Mouse (Mus musculus): Measurements from ENCODE around the gene Ctdspl. TPM values are rescaled to one million over a fixed set of nuclear protein-coding genes. Genes with fewer than 3 reads are reported as not detected.

Ctdspl gene
- polyA plus RNA-seq, 1 experiment from 2014 or later: 27.8 TPM

GRCm38 (mm10) chr9:118913613-118914012, 12.6 kb upstream of the Ctdspl start:
- 60% methylated on average over 3 of the region's 3 CpGs for WGBS
- H3K27me3 ChIP-seq (replicated peaks; ENCODE audit: insufficient read depth, low read length): no peaks in the 10 kb centered on the region
- H3K4me1 ChIP-seq (ENCODE audit: insufficient read depth, low read depth, low read length): no peaks in the 10 kb centered on the region
- no peak overlapping the region for H3K27ac ChIP-seq (ENCODE audit: low read length)
- no peak for TF ChIP-seq EP300 (IDR thresholded peaks at IDR 0.05)
- TF ChIP-seq CTCF (IDR thresholded peaks at IDR 0.05): no peak
- H3K9ac ChIP-seq (replicated peaks; ENCODE audit: low read depth): no peak overlapping the region
- H3K36me3 ChIP-seq (ENCODE audit: insufficient read depth, low read length): no peaks in the 10 kb centered on the region
- no peak overlapping the region for H3K4me3 ChIP-seq (ENCODE audit: low read depth, low read length)
- no peak for DNase-seq (ENCODE audit: low spot score)
- H3K9me3 ChIP-seq (ENCODE audit: low read length): no peaks in the 10 kb centered on the region
- no peak overlapping the region for H3K4me2 ChIP-seq (replicated peaks; ENCODE audit: low read depth, low read length)
- 0 out of 2 replicates have a peak, but pooled peaks have one; percentile 5 for ATAC-seq

- Histone ChIP-seq H3K4me1 (ENCODE audit: insufficient read depth, low read depth, low read length) (no peaks in the 10 kb centered on the region), H3K4me2 (replicated peaks; ENCODE audit: low read depth, low read length) (no peak overlapping the region), H3K36me3 (ENCODE audit: insufficient read depth, low read length) (no peaks in the 10 kb centered on the region), H3K27me3 (replicated peaks; ENCODE audit: insufficient read depth, low read length) (no peaks in the 10 kb centered on the region), H3K27ac (ENCODE audit: low read length) (no peak overlapping the region), H3K9me3 (ENCODE audit: low read length) (no peaks in the 10 kb centered on the region), H3K4me3 (ENCODE audit: low read depth, low read length) (no peak overlapping the region), H3K9ac (replicated peaks; ENCODE audit: low read depth) (no peak overlapping the region)
- DNase-seq (ENCODE audit: low spot score) (no peak), ATAC-seq (no peak)
- TF ChIP-seq EP300 (IDR thresholded peaks at IDR 0.05): no peak
- 17% methylated on average over 8 of the region's 8 CpGs for WGBS
Observed at GRCm38 (mm10) chr9:118914589-118914988, 11.7 kb upstream of the Ctdspl start.

GRCm38 (mm10) chr9:118915290-118915689, 11.0 kb upstream of the Ctdspl start:
- Histone ChIP-seq H3K27me3 (replicated peaks; ENCODE audit: insufficient read depth, low read length) (no peaks in the 10 kb centered on the region), H3K36me3 (ENCODE audit: insufficient read depth, low read length) (no peaks in the 10 kb centered on the region), H3K9me3 (ENCODE audit: low read length) (no peaks in the 10 kb centered on the region), H3K4me2 (replicated peaks; ENCODE audit: low read depth, low read length) (no peak overlapping the region), H3K4me3 (ENCODE audit: low read depth, low read length) (no peak overlapping the region), H3K27ac (ENCODE audit: low read length) (no peak overlapping the region), H3K9ac (replicated peaks; ENCODE audit: low read depth) (no peak overlapping the region), H3K4me1 (ENCODE audit: insufficient read depth, low read depth, low read length) (no peaks in the 10 kb centered on the region)
- no peak for DNase-seq (ENCODE audit: low spot score)
- ATAC-seq: no peak
- peak; percentile 79 for TF ChIP-seq CTCF (IDR thresholded peaks at IDR 0.05)
- TF ChIP-seq EP300 (IDR thresholded peaks at IDR 0.05): no peak
- 64% methylated on average over 5 of the region's 5 CpGs for WGBS

GRCm38 (mm10) chr9:118919672-118920186, 6.5 kb upstream of the Ctdspl start:
- H3K36me3 ChIP-seq (ENCODE audit: insufficient read depth, low read length): no peaks in the 10 kb centered on the region
- no peak for TF ChIP-seq EP300 (IDR thresholded peaks at IDR 0.05)
- no peak for TF ChIP-seq CTCF (IDR thresholded peaks at IDR 0.05)
- H3K4me1 ChIP-seq (ENCODE audit: insufficient read depth, low read depth, low read length): peaks cover 8% of the 10 kb centered on the region; the same call in 1 of the 2 replicates
- no peak overlapping the region for H3K4me3 ChIP-seq (ENCODE audit: low read depth, low read length)
- 73% methylated on average over 16 of the region's 16 CpGs for WGBS
- no peak for DNase-seq (ENCODE audit: low spot score)
- no peak overlapping the region for H3K9ac ChIP-seq (replicated peaks; ENCODE audit: low read depth)
- no peak overlapping the region for H3K27ac ChIP-seq (ENCODE audit: low read length)
- no peak overlapping the region for H3K4me2 ChIP-seq (replicated peaks; ENCODE audit: low read depth, low read length)
- no peaks in the 10 kb centered on the region for H3K9me3 ChIP-seq (ENCODE audit: low read length)
- no peaks in the 10 kb centered on the region for H3K27me3 ChIP-seq (replicated peaks; ENCODE audit: insufficient read depth, low read length)
- peak; percentile 25; the same call in 1 of the 2 replicates for ATAC-seq

- Histone ChIP-seq H3K9me3 (ENCODE audit: low read length) (no peaks in the 10 kb centered on the region), H3K27me3 (replicated peaks; ENCODE audit: insufficient read depth, low read length) (no peaks in the 10 kb centered on the region), H3K4me3 (ENCODE audit: low read depth, low read length) (no peak overlapping the region), H3K4me2 (replicated peaks; ENCODE audit: low read depth, low read length) (no peak overlapping the region), H3K4me1 (ENCODE audit: insufficient read depth, low read depth, low read length) (peaks cover 12% of the 10 kb centered on the region; the same call in 1 of the 2 replicates), H3K27ac (ENCODE audit: low read length) (no peak overlapping the region), H3K36me3 (ENCODE audit: insufficient read depth, low read length) (no peaks in the 10 kb centered on the region), H3K9ac (replicated peaks; ENCODE audit: low read depth) (no peak overlapping the region)
- DNase-seq (ENCODE audit: low spot score) (peak; percentile 91), ATAC-seq (peak; percentile 31)
- TF ChIP-seq EP300 (IDR thresholded peaks at IDR 0.05) (no peak), CTCF (IDR thresholded peaks at IDR 0.05) (peak; percentile 99)
- 36% methylated on average over 12 of the region's 12 CpGs for WGBS
Observed at GRCm38 (mm10) chr9:118920798-118921515, 5.3 kb upstream of the Ctdspl start.

GRCm38 (mm10) chr9:118921926-118922325, 4.3 kb upstream of the Ctdspl start:
- TF ChIP-seq EP300 (IDR thresholded peaks at IDR 0.05): no peak
- no peak for TF ChIP-seq CTCF (IDR thresholded peaks at IDR 0.05)
- 59% methylated on average over 2 of the region's 3 CpGs for WGBS
- Histone ChIP-seq H3K9me3 (ENCODE audit: low read length) (no peaks in the 10 kb centered on the region), H3K27ac (ENCODE audit: low read length) (no peak overlapping the region), H3K4me2 (replicated peaks; ENCODE audit: low read depth, low read length) (no peak overlapping the region), H3K4me1 (ENCODE audit: insufficient read depth, low read depth, low read length) (peaks cover 12% of the 10 kb centered on the region; the same call in 1 of the 2 replicates), H3K27me3 (replicated peaks; ENCODE audit: insufficient read depth, low read length) (no peaks in the 10 kb centered on the region), H3K36me3 (ENCODE audit: insufficient read depth, low read length) (no peaks in the 10 kb centered on the region), H3K9ac (replicated peaks; ENCODE audit: low read depth) (no peak overlapping the region), H3K4me3 (ENCODE audit: low read depth, low read length) (no peak overlapping the region)
- ATAC-seq (no peak), DNase-seq (ENCODE audit: low spot score) (no peak)
